Mouse (Mus musculus) Patski (cell line): ENCODE data around the gene Nat10. TPM values are rescaled to one million over a fixed set of nuclear protein-coding genes. Genes with fewer than 3 reads are reported as not detected.
A peak's percentile ranks its signal among the peaks of the same experiment; 100 is the strongest.

Experiments
- ATAC-seq: fragments of 100-300 bp; one replicate; pipeline ENCODE4 v1.8.0; 2021
- CTCF ChIA-PET: fragments of 350-600 bp; sonication (Branson Sonifier 250); formaldehyde crosslinking; loops from one replicate; lab custom pipeline; 2022; ENCODE audit warnings: inconsistent platforms; lab: Charles Lee
- POLR2A ChIA-PET: fragments of 350-600 bp; sonication (Branson Sonifier 250); formaldehyde crosslinking; loops from one replicate; lab custom pipeline; 2022; ENCODE audit warnings: antibody characterized with exemption, inconsistent platforms; lab: Charles Lee
- DNase-seq: peaks from one replicate; pipeline ENCODE4 v3.0.0-alpha.2; 2011; ENCODE audit warnings: low read depth, low spot score
- H3K27me3 ChIP-seq: fragments of 371-371 bp; one replicate; pipeline ENCODE4 v1.5.1; 2021
- CTCF ChIP-seq: fragments of 100-300 bp; IDR thresholded peaks from one replicate; pipeline ENCODE4 v1.5.1; 2021
- in situ Hi-C: fragments of 300-500 bp; cut with MboI; formaldehyde crosslinking; loops from 3 replicates; pipeline ENCODE4 v1.11.1; 2018; ENCODE audit warnings: low pct_unique_long_range_greater_than_20kb, mixed read lengths
- polyA plus RNA-seq: library from polyadenylated mRNA; unstranded; gene quantifications from one replicate; pipeline ENCODE4 v1.2.3, GENCODE M21; 2021

The Nat10 gene
- polyA plus RNA-seq, 1 experiment from 2014 or later = 28.3 TPM

DNA sequence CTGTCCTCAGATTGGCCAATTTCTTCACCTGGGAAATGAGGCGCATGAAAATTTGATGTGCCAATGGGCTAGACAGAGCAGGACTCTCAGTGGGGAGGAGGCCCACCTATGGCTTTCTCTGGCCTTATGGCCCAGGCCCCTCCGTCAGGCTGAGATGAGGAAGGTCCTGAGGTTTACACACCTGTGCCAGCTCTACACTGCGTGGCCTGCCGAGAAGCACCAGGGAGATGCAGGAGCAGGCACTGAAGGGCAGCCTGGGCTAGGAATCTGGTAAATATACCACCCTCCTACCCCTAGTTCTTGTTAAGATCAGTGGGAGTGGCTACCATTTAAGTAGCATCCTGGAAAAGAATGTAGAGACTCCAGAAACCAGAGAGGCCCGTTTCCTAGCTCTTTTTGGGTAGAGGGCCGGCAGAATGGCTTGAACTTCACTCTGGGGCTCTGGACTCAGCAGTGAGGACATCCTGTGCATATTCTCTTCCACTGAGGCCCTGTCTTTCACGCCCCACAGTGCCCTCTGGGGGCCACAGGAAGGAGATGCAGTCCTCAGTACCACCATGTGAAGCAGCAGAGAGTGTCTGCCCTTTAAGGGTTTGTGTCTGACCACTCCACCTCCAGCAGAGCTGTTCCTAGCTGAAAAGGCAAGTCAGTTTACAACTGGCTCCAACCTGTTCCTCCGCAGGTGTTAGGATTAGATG lies 42.3 kb downstream of the Nat10 start:
- DNase-seq (no peak), ATAC-seq (peak; percentile 66)
- TF ChIP-seq CTCF = no peak
- ChIA-PET POLR2A (interaction anchor here (1.1 kb wide), 1 partner anchor 148 kb away, joined by 3 read pairs; no protein-coding TSS in a partner anchor), CTCF (interaction anchor here (0.6 to 8.9 kb wide), 19 partner anchors 9 to 262 kb away, joined by 3 to 75 read pairs (median 4); partner anchors contain the start of gene Abtb2)
- no peaks in the 10 kb centered on the region for H3K27me3 ChIP-seq
- in situ Hi-C loops = loop anchor here (5.0 kb wide), 1 partner anchor 151 kb away; the partner anchor contains the start of gene Abtb2

DNA sequence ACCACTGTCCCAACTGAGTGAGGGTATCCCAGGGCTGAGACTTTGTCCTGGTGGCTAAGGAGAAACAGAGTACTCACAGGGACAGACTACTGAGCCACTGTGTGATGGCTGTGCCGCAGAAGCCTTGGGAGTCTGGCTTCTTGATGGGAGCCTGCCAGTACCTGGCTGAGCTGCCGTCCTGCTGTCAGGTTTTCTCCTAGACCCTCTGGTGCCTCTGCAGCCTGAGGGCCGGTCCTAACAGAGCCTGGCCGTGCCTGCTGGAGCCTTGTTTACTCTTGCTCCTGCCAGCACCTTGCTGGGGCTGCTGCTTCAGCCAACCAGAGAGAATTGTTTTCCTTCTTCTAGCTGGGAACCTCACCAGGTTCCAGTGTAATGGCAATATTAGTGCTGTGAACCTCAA lies 46.7 kb downstream of the Nat10 start:
- POLR2A ChIA-PET = no interaction called here
- in situ Hi-C loops = no loop called here
- no peaks in the 10 kb centered on the region for H3K27me3 ChIP-seq
- no peak for TF ChIP-seq CTCF
- DNase-seq = no peak
- CTCF ChIA-PET = interaction anchor here (8.9 kb wide), 1 partner anchor 148 kb away, joined by 75 read pairs; the partner anchor contains the start of gene Abtb2
- ATAC-seq = no peak

DNA sequence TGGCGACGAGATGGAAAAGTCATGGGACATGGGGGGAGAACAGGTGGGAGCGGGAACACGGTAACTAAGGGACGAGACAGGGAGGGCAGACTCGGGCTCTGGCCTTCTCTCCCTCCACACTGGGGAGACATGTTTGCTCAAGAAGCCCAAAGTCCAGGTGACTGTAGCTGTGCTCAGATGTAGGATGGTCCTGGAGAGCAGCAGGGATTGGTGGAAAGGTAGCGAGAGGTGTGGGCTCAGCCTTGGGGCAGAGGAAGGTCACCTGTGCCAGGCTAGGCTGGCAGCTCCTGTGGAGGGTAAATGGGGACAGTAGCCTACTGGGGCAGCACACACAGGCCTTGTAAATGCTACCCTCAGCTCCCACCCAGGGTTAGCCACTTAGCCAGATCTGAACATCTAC lies 47.2 kb downstream of the Nat10 start:
- no peak for TF ChIP-seq CTCF
- in situ Hi-C loops = no loop called here
- no peaks in the 10 kb centered on the region for H3K27me3 ChIP-seq
- ChIA-PET POLR2A (no interaction called here), CTCF (interaction anchor here (8.9 kb wide), 1 partner anchor 148 kb away, joined by 75 read pairs; the partner anchor contains the start of gene Abtb2)
- ATAC-seq (no peak), DNase-seq (no peak)

DNA sequence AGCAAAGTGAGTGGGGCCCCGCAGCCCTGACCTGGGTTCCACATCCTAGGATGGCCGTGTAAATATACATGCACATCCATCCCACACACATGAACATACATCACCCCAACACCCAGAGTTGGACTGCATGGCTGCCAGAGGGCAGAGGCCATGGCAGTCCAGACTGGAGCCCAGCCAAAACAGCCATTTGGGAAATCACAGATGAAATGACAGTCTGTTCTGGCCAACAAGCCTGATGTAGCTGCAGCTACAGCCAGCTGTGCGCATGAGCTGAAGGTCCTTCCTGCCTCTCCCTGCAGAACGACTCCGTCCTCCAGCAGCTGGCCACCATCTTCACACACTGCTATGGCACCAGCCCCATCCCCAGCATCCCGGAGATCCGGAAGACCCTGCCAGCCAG lies 50.2 kb downstream of the Nat10 start:
- ChIA-PET POLR2A (interaction anchor here (0.9 kb wide), 1 partner anchor 50 kb away, joined by 3 read pairs; no protein-coding TSS in a partner anchor), CTCF (no interaction called here)
- no peak for ATAC-seq
- no peaks in the 10 kb centered on the region for H3K27me3 ChIP-seq
- DNase-seq = no peak
- in situ Hi-C loops = no loop called here
- TF ChIP-seq CTCF = no peak

DNA sequence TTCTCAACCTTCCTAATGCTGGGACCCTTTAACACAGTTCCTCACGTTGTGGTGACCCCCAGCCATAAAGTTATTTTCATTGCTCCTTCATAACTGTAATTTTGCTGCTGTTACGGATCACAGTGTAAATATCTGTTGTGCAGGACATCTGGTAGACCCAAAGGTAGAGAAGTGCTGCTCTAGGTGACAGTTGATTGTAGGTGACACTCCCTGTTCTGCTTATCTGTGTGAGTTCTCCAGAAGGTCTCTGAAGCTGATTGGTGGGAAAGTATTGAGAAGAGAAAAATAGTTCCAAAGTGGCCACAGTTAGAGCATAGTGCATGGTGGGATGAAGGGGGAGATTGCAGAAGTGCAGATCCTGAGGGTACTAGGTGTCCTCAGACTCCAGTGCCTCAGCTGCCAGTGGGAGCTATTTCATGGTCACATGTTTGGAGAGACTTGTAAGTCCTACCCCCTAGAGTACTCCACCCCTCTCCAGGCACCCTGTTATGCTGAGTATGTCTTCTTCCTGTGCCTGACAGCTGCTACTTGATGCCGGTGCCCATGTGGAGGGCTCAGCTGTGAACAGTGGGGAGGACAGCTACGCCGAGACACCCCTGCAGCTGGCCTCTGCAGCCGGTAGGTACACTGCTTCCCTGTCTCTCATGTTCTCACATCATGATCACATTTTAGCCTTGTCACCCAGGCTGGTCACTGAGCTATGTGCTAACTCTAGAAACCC lies 53.9 kb downstream of the Nat10 start:
- in situ Hi-C loops = loop anchor here (5.0 kb wide), 1 partner anchor 35 kb away; no protein-coding TSS in a partner anchor
- ATAC-seq (no peak), DNase-seq (no peak)
- ChIA-PET CTCF (interaction anchor here (0.6 to 2.3 kb wide), 4 partner anchors 10 to 65 kb away, joined by 3 to 9 read pairs (median 3); no protein-coding TSS in a partner anchor), POLR2A (no interaction called here)
- no peak for TF ChIP-seq CTCF
- no peaks in the 10 kb centered on the region for H3K27me3 ChIP-seq

DNA sequence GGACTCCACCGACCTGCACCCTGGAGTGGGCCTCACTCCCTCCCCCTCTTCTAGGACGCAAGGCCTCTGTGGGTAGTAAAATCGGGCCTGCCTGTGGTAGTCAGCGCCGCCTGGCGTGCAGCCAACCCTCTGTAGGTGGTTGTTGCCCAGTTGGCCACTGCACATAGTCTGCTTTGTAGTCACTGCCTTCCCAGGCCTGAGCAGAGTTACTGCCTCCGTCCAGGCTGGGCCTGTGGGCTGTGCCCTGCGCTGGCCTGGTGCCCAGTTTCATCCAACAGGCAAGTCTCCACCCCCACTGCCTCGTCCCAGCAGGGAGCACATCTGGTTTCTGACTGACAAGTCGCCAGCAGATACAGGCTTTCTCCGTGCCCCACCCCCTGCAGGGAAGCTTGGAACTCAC lies 54.8 kb downstream of the Nat10 start:
- peak; percentile 86 for ATAC-seq
- ChIA-PET CTCF (interaction anchor here (1.6 to 2.3 kb wide), 2 partner anchors 13 to 15 kb away, joined by 4 to 9 read pairs; no protein-coding TSS in a partner anchor), POLR2A (no interaction called here)
- no peaks in the 10 kb centered on the region for H3K27me3 ChIP-seq
- no peak for TF ChIP-seq CTCF
- in situ Hi-C loops = loop anchor here (5.0 kb wide), 1 partner anchor 34 kb away; no protein-coding TSS in a partner anchor
- DNase-seq = peak; percentile 93

DNA sequence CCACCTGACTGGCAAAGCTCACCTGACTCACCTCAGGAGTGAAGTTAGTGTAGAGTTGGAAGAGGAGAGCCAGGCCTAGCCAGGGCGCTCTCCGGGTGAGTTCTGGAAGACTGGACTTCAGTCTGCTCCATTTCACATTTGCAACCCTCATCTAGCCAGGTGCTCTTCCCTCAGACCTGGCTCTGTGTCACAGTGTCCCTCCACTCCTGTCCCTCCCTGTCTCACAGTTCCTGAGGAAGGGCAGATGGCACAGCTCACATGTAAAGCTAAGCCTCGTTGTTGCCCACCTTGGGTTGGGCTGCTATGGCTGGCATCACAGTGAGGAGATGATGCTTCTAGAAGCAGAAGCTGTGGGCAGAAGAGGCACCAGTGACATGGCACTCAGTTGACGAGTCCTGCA lies 55.2 kb downstream of the Nat10 start:
- no peaks in the 10 kb centered on the region for H3K27me3 ChIP-seq
- ChIA-PET CTCF (interaction anchor here (1.6 kb wide), 1 partner anchor 14 kb away, joined by 4 read pairs; no protein-coding TSS in a partner anchor), POLR2A (interaction anchor here (1.0 kb wide), 1 partner anchor 19 kb away, joined by 3 read pairs; no protein-coding TSS in a partner anchor)
- ATAC-seq (no peak), DNase-seq (no peak)
- TF ChIP-seq CTCF = no peak
- in situ Hi-C loops = loop anchor here (5.0 kb wide), 1 partner anchor 34 kb away; no protein-coding TSS in a partner anchor

DNA sequence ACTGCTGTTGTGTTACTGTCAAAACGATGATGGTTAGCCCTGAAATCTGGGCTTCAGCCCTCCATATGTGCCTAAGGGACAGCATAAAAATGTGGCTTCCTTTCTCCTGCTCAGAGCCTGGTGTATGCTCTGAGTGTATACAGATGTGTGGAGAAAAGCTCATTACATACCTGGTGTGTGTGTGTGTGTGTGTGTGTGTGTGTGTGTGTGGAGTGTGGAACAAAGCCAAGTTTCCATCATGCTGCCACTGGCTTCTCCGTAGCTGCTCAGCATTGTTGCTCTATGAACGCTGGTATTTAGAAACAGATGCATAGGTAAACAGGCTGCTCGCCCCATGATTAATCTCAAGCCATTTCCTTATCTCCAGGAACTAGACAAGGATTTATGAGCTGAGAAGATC lies 57.2 kb downstream of the Nat10 start:
- ChIA-PET POLR2A (no interaction called here), CTCF (interaction anchor here (0.9 kb wide), 1 partner anchor 9 kb away, joined by 3 read pairs; no protein-coding TSS in a partner anchor)
- in situ Hi-C loops = no loop called here
- DNase-seq (no peak), ATAC-seq (no peak)
- H3K27me3 ChIP-seq = no peaks in the 10 kb centered on the region
- no peak for TF ChIP-seq CTCF

DNA sequence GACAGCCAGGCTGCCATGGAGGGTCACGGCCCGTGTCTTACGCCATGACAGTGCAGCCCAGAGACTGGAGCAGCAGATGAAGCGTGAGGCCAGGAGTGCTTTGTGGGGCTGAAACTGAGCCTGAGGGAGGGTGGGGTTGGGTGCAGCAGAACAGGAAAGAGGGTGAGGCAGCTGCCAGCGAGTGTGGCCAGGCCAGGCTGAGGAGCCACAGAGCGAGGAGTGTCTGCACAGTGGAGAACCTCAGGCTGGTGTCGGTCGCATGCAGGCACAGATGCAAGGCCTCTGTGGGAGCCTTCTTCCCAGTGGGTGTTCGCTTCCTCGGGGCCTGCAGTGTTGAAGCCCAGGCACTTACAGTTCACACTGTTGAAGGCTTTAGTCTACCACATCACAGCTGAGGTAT lies 57.7 kb downstream of the Nat10 start:
- POLR2A ChIA-PET = no interaction called here
- H3K27me3 ChIP-seq = no peaks in the 10 kb centered on the region
- CTCF ChIA-PET = no interaction called here
- no peak for ATAC-seq
- no peak for TF ChIP-seq CTCF
- DNase-seq = no peak
- in situ Hi-C loops = no loop called here

DNA sequence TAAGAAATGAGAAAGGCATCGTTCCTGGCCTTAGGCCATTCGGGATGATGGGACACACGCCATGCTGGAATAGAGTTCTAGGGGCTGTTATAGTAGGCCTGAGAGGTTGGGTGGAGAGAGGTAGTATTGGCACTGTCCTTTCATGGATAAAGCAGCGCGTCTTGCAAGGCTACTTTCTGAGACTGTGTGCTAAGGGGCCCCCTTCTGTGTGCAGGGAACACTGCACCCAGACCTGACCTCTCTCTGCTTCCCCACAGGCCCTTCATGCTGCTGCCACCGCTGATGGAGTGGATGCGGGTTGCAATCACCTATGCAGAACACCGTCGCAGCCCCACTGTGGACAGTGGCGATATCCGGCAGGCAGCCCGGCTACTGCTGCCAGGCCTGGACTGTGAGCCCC lies 60.6 kb downstream of the Nat10 start:
- POLR2A ChIA-PET = no interaction called here
- no peaks in the 10 kb centered on the region for H3K27me3 ChIP-seq
- no peak for DNase-seq
- TF ChIP-seq CTCF = no peak
- no peak for ATAC-seq
- in situ Hi-C loops = no loop called here
- CTCF ChIA-PET = no interaction called here
